Mouse (Mus musculus) lung, postnatal 0 days (tissue): ENCODE measurements at regions not wholly inside any gene's neighbourhood (a gene's known extent, or its start where the extent isn't known, plus 50 kb on each side); places are given as distances from the start of the nearest gene placed in this dataset.

Source experiments
- ATAC-seq: fragments of 200-750 bp; cut with Nextera tagmentation; 2 replicates; pipeline ENCODE4 v1.8.0; 2017; ENCODE audit warnings: moderate library complexity
- DNase-seq: peaks from one replicate; pipeline ENCODE4 v3.0.0-alpha.2; 2016; ENCODE audit warnings: low spot score
- H3K27ac ChIP-seq: fragments of 300-500 bp; sonication (generic); 2 replicates; pipeline ENCODE4 v1.5.1; 2014; ENCODE audit warnings: antibody characterized with exemption, mild to moderate bottlenecking, low read length, mixed read lengths
- H3K27me3 ChIP-seq: fragments of 300-500 bp; sonication (generic); replicated peaks from 2 replicates; pipeline ENCODE4 v1.6.1; 2014; ENCODE audit warnings: low read length, mixed read lengths; ENCODE audit not compliant: insufficient read depth
- H3K36me3 ChIP-seq: fragments of 300-500 bp; sonication (generic); 2 replicates; pipeline ENCODE4 v1.6.1; 2014; ENCODE audit warnings: low read length, mixed read lengths; ENCODE audit not compliant: insufficient read depth
- H3K4me1 ChIP-seq: fragments of 300-500 bp; sonication (generic); 2 replicates; pipeline ENCODE4 v1.6.1; 2014; ENCODE audit warnings: antibody characterized with exemption, low read depth, low read length, mixed read lengths; ENCODE audit not compliant: insufficient read depth
- H3K4me2 ChIP-seq: fragments of 300-500 bp; sonication (generic); replicated peaks from 2 replicates; pipeline ENCODE4 v1.6.1; 2014; ENCODE audit warnings: low read depth, mild to moderate bottlenecking, low read length, moderate library complexity, mixed read lengths
- H3K4me3 ChIP-seq: fragments of 300-500 bp; sonication (generic); 2 replicates; pipeline ENCODE4 v1.5.1; 2014; ENCODE audit warnings: low read depth, low read length
- H3K9ac ChIP-seq: fragments of 300-500 bp; sonication (generic); replicated peaks from 2 replicates; pipeline ENCODE4 v1.6.1; 2014; ENCODE audit warnings: low read depth, mild to moderate bottlenecking
- H3K9me3 ChIP-seq: fragments of 300-500 bp; sonication (generic); 2 replicates; pipeline ENCODE4 v1.6.1; 2016; ENCODE audit warnings: low read length, mixed read lengths
- CTCF ChIP-seq: IDR thresholded peaks from 2 replicates; pipeline ENCODE4 v1.5.1; 2016; ENCODE audit warnings: antibody characterized with exemption, mild to moderate bottlenecking
- EP300 ChIP-seq: IDR thresholded peaks from 2 replicates; pipeline ENCODE4 v1.6.1; 2016; ENCODE audit warnings: antibody characterized with exemption, mild to moderate bottlenecking, control low read depth
- WGBS: fragments of 180-500 bp; shearing (Covaris S2); extraction: QIAGEN DNeasy Blood & Tissue Kit; methylation state at CpG from one replicate; pipeline ENCODE4 v1.1.7; 2014; 5-methylcytosine and 5-hydroxymethylcytosine counted together

DNA sequence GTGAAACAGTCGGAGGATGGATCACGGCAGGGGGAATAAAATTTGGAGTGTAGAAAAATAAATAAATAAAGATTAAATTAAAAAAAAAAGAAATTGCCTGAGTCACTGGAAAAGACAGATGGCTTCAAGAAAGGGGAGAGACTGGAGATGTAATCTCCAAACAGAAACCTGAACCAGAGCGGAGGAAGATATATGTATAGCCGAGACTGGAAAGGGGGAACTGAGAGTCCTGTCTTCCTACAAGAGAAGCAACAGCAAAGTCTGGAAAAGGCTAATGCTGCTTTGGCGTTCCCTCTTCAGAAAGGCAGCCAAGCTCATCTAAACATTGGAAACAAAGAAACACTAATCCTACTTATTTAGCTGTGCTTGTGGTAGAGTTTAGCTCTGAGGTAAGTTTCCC lies 619.6 kb downstream of the Pom121l12 start:
- H3K36me3 ChIP-seq = no peaks in the 10 kb centered on the region
- TF ChIP-seq EP300 = no peak
- TF ChIP-seq CTCF = no peak
- ATAC-seq (no peak), DNase-seq (no peak)
- no peaks in the 10 kb centered on the region for H3K4me1 ChIP-seq
- 83% methylated on average over 5 of the region's 5 CpGs for WGBS
- H3K9me3 ChIP-seq = no peaks in the 10 kb centered on the region
- H3K27me3 ChIP-seq = no peaks in the 10 kb centered on the region
- no peak overlapping the region for H3K9ac ChIP-seq
- H3K4me3 ChIP-seq = no peak overlapping the region
- H3K4me2 ChIP-seq = no peak overlapping the region
- H3K27ac ChIP-seq = no peak overlapping the region

DNA sequence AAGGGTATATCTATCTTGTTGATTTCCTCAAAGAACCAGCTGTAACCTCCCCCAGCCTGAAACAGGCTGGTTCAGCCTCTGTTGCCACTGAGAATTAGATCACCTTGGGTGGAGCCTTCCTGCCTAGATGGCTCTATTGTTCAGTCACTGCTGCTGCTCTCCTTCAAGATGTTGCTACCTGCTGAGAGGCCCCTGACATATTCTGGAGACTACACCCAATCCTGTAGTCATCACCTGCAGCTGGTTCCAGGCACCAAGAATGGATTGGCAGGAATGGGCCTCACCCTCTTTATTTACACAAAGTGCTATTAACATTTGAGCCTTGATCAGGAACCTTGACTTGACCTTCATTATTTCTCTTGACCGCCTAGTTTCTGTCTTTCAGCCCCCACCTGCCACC lies 622.8 kb downstream of the Pom121l12 start:
- H3K4me2 ChIP-seq = no peak overlapping the region
- no peak for TF ChIP-seq CTCF
- TF ChIP-seq EP300 = no peak
- H3K9ac ChIP-seq = no peak overlapping the region
- H3K4me3 ChIP-seq = no peak overlapping the region
- ATAC-seq (no peak), DNase-seq (no peak)
- no peaks in the 10 kb centered on the region for H3K36me3 ChIP-seq
- H3K27me3 ChIP-seq = no peaks in the 10 kb centered on the region
- H3K9me3 ChIP-seq = no peaks in the 10 kb centered on the region
- H3K27ac ChIP-seq = no peak overlapping the region
- WGBS = 75% methylated on average over 1 of the region's 1 CpGs
- no peaks in the 10 kb centered on the region for H3K4me1 ChIP-seq

DNA sequence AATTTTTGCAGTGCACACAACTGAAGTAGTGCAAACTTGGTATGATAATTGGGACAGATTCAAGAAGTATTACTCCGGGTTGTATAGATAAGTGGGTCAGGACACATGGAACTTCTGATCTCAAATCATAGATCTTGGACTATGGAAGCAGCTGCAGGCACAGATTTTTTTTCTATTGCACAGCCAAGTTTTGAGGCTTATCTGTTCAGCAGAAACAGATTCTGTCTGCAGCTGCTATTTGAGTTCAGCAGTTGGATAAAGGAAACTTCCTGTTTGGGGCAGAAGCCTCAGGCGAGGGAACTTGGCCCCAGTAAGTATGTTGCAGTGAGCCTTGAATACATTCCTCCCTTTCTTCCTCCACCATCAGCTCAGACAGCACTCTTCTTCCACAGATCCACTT lies 650.9 kb downstream of the Pom121l12 start:
- Histone ChIP-seq H3K9me3 (no peaks in the 10 kb centered on the region), H3K36me3 (no peaks in the 10 kb centered on the region), H3K4me3 (no peak overlapping the region), H3K27ac (no peak overlapping the region), H3K4me1 (no peaks in the 10 kb centered on the region), H3K4me2 (no peak overlapping the region), H3K9ac (no peak overlapping the region), H3K27me3 (no peaks in the 10 kb centered on the region)
- DNase-seq (no peak), ATAC-seq (no peak)
- 34% methylated on average over 2 of the region's 2 CpGs for WGBS
- TF ChIP-seq CTCF (no peak), EP300 (no peak)

- H3K4me1 ChIP-seq = no peaks in the 10 kb centered on the region
- 54% methylated on average over 3 of the region's 3 CpGs for WGBS
- no peak overlapping the region for H3K4me2 ChIP-seq
- no peak overlapping the region for H3K4me3 ChIP-seq
- H3K27me3 ChIP-seq = no peaks in the 10 kb centered on the region
- H3K9me3 ChIP-seq = no peaks in the 10 kb centered on the region
- H3K9ac ChIP-seq = no peak overlapping the region
- ATAC-seq = no peak
- TF ChIP-seq EP300 (no peak), CTCF (no peak)
- no peak overlapping the region for H3K27ac ChIP-seq
- H3K36me3 ChIP-seq = no peaks in the 10 kb centered on the region
- DNase-seq = peak; percentile 0
These were observed 675.1 kb downstream of the Pom121l12 start for GRCm38 (mm10) chr11:15274043-15274773.

- H3K4me3 ChIP-seq = no peak overlapping the region
- no peak for ATAC-seq
- H3K36me3 ChIP-seq = no peaks in the 10 kb centered on the region
- H3K27ac ChIP-seq = no peak overlapping the region
- WGBS = 89% methylated on average over 2 of the region's 2 CpGs
- H3K4me1 ChIP-seq = no peaks in the 10 kb centered on the region
- H3K27me3 ChIP-seq = no peaks in the 10 kb centered on the region
- no peak for DNase-seq
- no peak overlapping the region for H3K9ac ChIP-seq
- TF ChIP-seq CTCF = no peak
- no peak for TF ChIP-seq EP300
- H3K4me2 ChIP-seq = no peak overlapping the region
- H3K9me3 ChIP-seq = no peaks in the 10 kb centered on the region
These were observed 709.4 kb downstream of the Pom121l12 start for GRCm38 (mm10) chr11:15308457-15308856.
